Mouse (Mus musculus) left cerebral cortex, postnatal 4 days (tissue): Measurements from ENCODE around the gene Dst. TPM values are rescaled to one million over a fixed set of nuclear protein-coding genes. Genes with fewer than 3 reads are reported as not detected.

Source experiments
- DNase-seq: peaks from one replicate; pipeline ENCODE4 v3.0.0-alpha.2; 2022
- intact Hi-C: fragments of 180-260 bp; cut with DNase I; formaldehyde crosslinking; loops from one replicate; pipeline ENCODE4 v1.15.1; 2025
- total RNA-seq, 2 experiments: library from RNA; stranded (reverse); gene quantifications; 2 replicates each; pipeline ENCODE4 v1.2.3; 2021

The Dst gene
- total RNA-seq, 2 experiments from 2014 or later, result 282 TPM

GRCm38 (mm10) chr1:33925283-33925682 is 17.3 kb downstream of the Dst start:
- no peak for DNase-seq
- intact Hi-C loops, result no loop called here

DNA sequence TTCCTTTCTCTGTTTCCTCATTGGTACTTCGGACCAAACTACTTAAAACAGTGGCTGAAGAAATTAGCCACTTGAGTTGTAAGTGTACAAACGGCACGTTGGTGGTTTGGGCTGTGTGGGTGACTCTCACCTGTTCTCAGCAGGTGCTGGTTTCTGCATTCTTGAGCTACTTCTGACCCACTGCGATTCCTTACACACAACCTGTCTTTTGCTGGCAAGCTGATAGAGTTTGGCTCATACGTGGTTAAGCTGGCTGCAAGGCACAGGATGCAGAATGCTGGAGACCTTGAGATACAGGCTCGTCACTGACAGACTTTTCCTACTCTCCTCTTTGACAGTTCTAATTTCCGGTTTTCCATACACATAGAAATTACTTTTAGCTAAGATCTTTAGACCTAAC is 19.4 kb downstream of the Dst start:
- intact Hi-C loops, result no loop called here
- no peak for DNase-seq

DNA sequence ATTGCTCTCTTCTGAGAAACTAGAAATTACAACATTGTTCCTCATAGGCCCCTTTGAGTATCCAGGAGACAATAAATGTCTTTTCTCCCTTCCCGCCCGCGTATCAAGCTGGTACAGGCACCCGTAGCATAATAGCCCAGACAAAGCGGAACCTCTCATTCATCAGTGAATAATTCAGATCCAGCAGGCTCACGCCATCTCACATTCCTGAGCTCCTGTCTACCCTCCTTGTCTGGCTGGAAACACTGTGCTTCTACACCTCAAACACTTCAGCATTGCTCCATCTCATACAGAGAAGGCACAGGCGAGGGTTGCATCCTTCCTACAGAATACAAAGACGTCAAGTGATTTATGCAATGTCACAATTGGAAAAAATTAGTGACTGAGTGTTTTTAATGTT is 23.8 kb downstream of the Dst start:
- no peak for DNase-seq
- intact Hi-C loops, result no loop called here

DNA sequence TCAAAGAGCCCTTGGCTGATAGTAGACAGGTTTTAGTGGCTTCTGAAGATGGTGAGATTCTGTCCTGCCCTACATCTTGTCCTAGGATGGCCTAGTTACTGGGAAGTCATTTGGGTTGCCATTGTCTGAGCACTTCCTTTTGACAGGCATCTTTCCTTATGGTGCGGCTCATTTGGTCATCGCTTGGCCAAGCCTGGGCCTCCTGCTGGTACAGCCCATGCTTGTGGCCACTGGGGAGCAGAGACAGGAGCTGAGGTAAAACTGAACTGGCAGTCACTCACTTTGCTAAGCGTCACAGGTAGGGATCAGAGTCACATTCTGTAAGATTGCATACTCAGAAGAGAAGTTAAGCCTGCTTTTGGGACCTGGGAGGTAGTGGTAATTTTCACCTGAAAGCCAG is 24.2 kb downstream of the Dst start:
- DNase-seq, result no peak
- intact Hi-C loops, result no loop called here

DNA sequence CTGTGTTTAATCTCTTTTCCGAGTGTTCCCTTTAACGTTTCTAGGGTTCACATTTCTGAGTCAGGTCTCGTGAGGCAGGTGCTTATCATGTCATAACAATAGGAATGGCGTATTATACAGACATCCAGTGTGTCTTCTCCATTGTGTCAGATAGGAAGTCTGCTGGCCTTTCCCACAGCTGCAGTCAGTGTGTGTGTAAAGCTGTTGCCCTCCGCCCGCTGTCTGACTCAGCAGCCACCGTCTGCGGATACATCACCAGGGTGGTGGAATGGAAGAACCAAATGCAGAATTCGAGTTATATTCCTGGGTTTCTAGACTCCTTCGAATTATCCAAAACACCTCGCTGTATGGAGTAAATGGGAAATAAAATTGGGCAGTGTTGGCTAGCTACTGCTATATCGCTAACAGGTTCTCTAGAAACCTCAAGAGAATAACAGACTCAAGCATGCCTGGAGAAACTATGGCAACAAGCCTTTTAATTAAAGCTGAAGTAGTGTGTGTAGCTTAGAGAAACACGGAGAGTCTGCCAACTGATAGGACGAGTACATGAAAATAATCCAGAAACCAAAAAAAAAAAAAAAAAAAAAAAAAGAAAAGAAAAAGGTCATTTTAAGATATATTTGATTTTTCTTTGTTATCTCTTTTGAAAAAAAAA is 24.9 kb downstream of the Dst start:
- intact Hi-C loops, result no loop called here
- no peak for DNase-seq

- intact Hi-C loops, result no loop called here
- no peak for DNase-seq
These were observed 27.9 kb downstream of the Dst start for GRCm38 (mm10) chr1:33935946-33936345.

DNA sequence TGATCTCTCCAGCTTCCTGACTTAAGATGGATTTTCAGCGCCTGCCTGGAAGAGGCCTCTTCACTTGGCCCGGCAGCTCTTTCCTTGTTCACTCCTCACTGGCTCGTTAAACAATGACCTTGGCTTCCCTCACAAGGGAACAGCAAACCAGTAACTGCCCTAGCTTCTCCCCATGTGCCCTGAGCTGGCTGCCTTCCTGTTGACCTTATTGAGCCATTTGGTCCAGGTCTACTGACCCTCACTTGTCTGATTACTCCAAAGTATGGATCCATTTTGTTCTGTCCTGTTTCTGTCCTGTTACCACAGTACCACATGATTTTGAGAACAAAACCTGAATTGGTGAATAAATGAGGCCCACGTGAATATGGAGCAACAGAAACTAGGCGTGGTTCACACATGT is 31.8 kb downstream of the Dst start:
- intact Hi-C loops, result no loop called here

GRCm38 (mm10) chr1:33940364-33940928 is 32.4 kb downstream of the Dst start:
- intact Hi-C loops, result no loop called here
- DNase-seq, result no peak

More for the DNA sequence above, 31.8 kb downstream of the Dst start:
- no peak for DNase-seq

- intact Hi-C loops, result no loop called here
- no peak for DNase-seq
These were observed 34.6 kb downstream of the Dst start for GRCm38 (mm10) chr1:33942638-33943037.

DNA sequence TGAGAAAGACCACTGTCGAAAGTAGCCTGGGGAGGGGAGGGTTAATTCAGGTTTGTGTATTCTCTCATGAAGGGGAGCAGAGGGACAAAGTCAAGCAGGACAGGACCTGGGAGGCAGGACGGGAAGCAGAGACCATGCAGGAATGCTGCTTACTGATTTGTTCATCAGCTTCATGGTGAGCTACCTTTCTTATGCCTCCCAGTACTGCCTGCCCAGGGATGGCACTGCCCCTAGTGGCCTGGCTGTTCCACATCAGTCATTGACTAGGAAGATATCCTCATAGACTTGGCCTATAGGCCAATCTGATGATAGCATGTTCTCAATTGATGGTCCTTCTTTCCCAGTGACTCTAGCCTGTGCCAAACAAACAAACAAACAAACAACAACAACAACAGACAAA is 35.9 kb downstream of the Dst start:
- intact Hi-C loops, result no loop called here
- DNase-seq, result no peak

GRCm38 (mm10) chr1:33944977-33945750 is 37.1 kb downstream of the Dst start:
- intact Hi-C loops, result no loop called here
- peak; percentile 24 for DNase-seq

GRCm38 (mm10) chr1:33945756-33946155 is 37.7 kb downstream of the Dst start:
- intact Hi-C loops, result no loop called here
- DNase-seq, result no peak

DNA sequence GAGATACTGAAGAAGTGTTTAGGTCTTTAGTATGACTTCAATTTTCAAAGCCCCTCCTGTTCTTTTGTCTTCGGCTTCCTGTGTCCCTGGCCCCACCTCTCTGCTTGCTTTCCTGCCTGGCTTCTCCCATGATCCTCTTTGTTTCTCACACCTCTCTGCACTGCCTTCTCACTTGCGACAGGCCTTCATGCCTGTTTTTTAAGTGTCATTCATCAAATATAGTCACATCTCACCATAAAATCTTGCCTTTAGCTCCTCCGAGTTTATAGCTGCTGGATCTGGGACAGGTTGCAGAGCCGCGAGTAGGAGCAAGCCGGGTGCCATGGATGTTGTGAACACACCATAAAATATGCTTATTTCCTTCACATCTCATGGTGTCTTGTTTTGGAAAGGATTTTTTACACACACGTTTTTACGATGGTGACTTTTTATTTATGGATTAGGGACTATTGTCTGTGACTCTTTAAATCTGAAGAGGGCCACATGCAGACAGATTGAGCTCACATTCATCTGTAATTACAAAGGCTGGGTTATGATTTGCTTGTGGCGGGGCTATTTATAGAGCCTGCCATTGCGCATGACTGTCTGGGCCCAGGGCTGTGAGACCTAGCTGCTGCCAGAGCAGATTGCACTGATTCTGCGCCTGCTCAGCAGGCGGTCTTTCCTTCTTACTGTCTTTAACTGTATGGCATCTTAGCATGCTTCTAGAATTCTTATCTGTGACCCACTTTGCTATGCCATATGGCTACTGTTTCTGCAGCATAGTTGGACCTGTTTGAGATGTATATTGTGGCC is 38.8 kb downstream of the Dst start:
- DNase-seq, result peak; percentile 62
- intact Hi-C loops, result no loop called here

GRCm38 (mm10) chr1:33947838-33948237 is 39.8 kb downstream of the Dst start:
- no peak for DNase-seq
- intact Hi-C loops, result no loop called here

DNA sequence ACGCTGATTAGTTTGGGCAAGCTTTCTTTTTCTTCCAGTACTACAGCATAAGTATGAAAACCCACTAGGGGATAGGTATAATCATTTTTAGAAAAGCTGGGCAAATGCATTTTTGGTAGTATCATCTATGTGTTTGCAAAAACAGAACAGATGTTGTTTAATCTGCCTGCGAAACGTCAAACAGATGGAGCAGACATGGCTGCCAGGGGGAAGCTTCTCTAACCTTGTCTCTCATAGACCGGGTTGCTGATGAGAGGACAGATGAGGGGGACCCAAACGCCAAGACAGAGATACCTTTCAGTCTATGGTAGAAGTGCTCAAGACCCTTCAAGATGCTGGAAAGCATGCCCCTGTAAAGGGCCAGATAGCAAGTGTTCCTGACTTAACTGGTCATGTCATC is 40.5 kb downstream of the Dst start:
- no peak for DNase-seq
- intact Hi-C loops, result no loop called here

DNA sequence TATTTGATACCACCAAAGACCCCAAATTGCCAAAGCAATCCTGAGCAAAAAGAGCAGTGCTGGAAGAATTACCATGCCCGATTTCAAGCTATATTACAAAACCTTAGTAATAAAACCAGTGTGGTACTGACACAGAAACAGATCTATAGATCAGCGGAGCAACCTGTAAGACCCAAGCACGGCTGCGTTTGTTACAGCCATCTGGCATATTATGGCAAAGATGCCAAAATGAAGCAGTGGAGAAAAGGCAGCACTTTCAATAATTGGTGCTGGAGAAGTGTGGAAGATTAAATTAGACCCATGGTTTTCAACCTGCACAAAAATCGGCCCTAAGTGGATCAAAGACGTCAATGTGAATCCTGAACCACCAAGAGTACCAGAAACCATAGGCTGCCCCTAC is 47.6 kb downstream of the Dst start:
- intact Hi-C loops, result no loop called here
- no peak for DNase-seq

DNA sequence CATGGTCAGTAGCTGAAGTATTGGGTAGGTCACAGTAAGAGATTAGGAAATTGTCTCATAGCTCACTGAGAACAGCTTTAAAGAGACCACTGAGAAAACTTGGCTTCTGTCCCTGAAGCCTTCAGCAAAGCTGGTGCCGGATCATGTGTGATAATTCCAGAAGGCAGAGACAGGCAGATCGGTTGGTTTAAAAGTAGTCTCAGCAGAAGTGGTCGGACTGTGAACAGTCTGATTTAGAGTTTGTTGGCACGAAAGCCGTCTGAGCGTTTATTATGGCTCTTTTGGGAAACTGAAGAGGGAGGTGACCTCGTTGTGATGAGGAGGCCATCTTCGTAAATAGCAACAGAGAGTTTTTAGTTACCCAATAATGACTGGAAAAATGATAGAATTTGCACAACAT is 52.4 kb downstream of the Dst start:
- intact Hi-C loops, result loop anchor here (5.0 to 10.0 kb wide), 2 partner anchors 53 to 206 kb away; partner anchors contain the start of genes Bag2, Bend6 and Dst
- no peak for DNase-seq

GRCm38 (mm10) chr1:33964643-33965042 is 56.6 kb downstream of the Dst start:
- intact Hi-C loops, result loop anchor here (5.0 to 10.0 kb wide), 4 partner anchors 57 to 297 kb away; partner anchors contain the start of genes Bag2, Bend6, Dst and Prim2
- DNase-seq, result peak; percentile 20

GRCm38 (mm10) chr1:33965824-33966223 is 57.8 kb downstream of the Dst start:
- no peak for DNase-seq
- intact Hi-C loops, result loop anchor here (5.0 to 10.0 kb wide), 3 partner anchors 74 to 299 kb away; partner anchors contain the start of genes Bag2 and Prim2

GRCm38 (mm10) chr1:33966328-33966727 is 58.3 kb downstream of the Dst start:
- intact Hi-C loops, result loop anchor here (5.0 to 10.0 kb wide), 3 partner anchors 74 to 299 kb away; partner anchors contain the start of genes Bag2 and Prim2
- no peak for DNase-seq

- intact Hi-C loops, result loop anchor here (5.0 to 10.0 kb wide), 3 partner anchors 75 to 300 kb away; partner anchors contain the start of genes Bag2 and Prim2
- DNase-seq, result no peak
These were observed 59.2 kb downstream of the Dst start for GRCm38 (mm10) chr1:33967206-33967605.
